ENCODE assay signal across 16 mouse cellular contexts in genomic region chr10:93509532-93510153, GRCm38 (mm10). TPM values are rescaled to one million over a fixed set of nuclear protein-coding genes. Genes with fewer than 3 reads are reported as not detected.
"Had no signal": no experiment of that assay in that cellular context is flagged by ENCODE, and none has a peak within 500 bp of the region (broad histone marks: within the 10 kb centered on the region; RNA-seq: fewer than 3 reads in every experiment).

No protein-coding gene starts in this region.

- DNase-seq: kidney, adult 11 months; kidney, adult 9 months; kidney, postnatal 14 days; layer of hippocampus, postnatal 36 days; liver, embryonic 13.5 days; lung, adult 2 months; retina, postnatal 1 day; right cerebral cortex, postnatal 25 days; spleen, adult 18-20 months; thymus, postnatal 25 days had no signal

RNA-seq across cellular contexts. Expression of gene Hal, which starts 21.1 kb away (rescaled TPM):
- total RNA-seq: monocyte, adult 5-6 weeks had no signal

RNA-seq across cellular contexts. Expression of gene Amdhd1, which starts 30.2 kb away (rescaled TPM):
- total RNA-seq: monocyte, adult 5-6 weeks; neutrophil, adult 5-6 weeks had no signal

RNA-seq across cellular contexts. Expression of gene Ccdc38, which starts 30.8 kb away (rescaled TPM):
- total RNA-seq: layer of hippocampus, adult 2 months; layer of hippocampus, postnatal 10 days; layer of hippocampus, postnatal 36 days; left cerebral cortex, adult 2 months; left cerebral cortex, postnatal 36 days; monocyte, adult 5-6 weeks; neutrophil, adult 5-6 weeks had no signal
